ENCODE assay signal across 8 mouse cellular contexts in genomic region chr5:73970024-73970628, GRCm38 (mm10).
DNase-seq lines count a peak whose midpoint lies in the region; ATAC-seq and TF ChIP-seq lines count a peak whose summit lies in the region.

No protein-coding gene starts in this region.

- no peaks in the 10 kb centered on the region for H3K36me3 ChIP-seq in heart, embryonic 10.5 days
- H3K36me3 ChIP-seq in intestine, embryonic 14.5 days (ENCODE audit: control insufficient read depth, insufficient read depth, low read length): no peaks in the 10 kb centered on the region
- no peaks in the 10 kb centered on the region for H3K36me3 ChIP-seq in limb, embryonic 13.5 days
- H3K36me3 ChIP-seq in hindbrain, embryonic 13.5 days: no peaks in the 10 kb centered on the region

- no peaks in the 10 kb centered on the region for H3K4me1 ChIP-seq in heart, embryonic 10.5 days
- peaks cover 12% of the 10 kb centered on the region for H3K4me1 ChIP-seq in intestine, embryonic 14.5 days (replicated peaks; ENCODE audit: control insufficient read depth, insufficient read depth, low read length)
- peaks cover 17% of the 10 kb centered on the region for H3K4me1 ChIP-seq in limb, embryonic 13.5 days
- no peaks in the 10 kb centered on the region for H3K4me1 ChIP-seq in hindbrain, embryonic 13.5 days (replicated peaks)

- no peak for TF ChIP-seq POLR2A in brain, embryonic 14.5 days (IDR thresholded peaks at IDR 0.05; ENCODE audit: borderline replicate concordance, extremely low read depth, insufficient read depth, insufficient read length, poor library complexity, severe bottlenecking)

- no peak for TF ChIP-seq CTCF in brain, embryonic 14.5 days (IDR thresholded peaks at IDR 0.05; ENCODE audit: borderline replicate concordance, extremely low read depth, insufficient read depth, insufficient read length)

- H3K27me3 ChIP-seq in heart, embryonic 10.5 days (ENCODE audit: insufficient read depth, poor library complexity, severe bottlenecking): no peaks in the 10 kb centered on the region
- H3K27me3 ChIP-seq in intestine, embryonic 14.5 days (replicated peaks; ENCODE audit: control insufficient read depth, insufficient read depth, low read length): no peaks in the 10 kb centered on the region
- no peaks in the 10 kb centered on the region for H3K27me3 ChIP-seq in limb, embryonic 13.5 days
- H3K27me3 ChIP-seq in hindbrain, embryonic 13.5 days: no peaks in the 10 kb centered on the region

- no peak overlapping the region for H3K9ac ChIP-seq in intestine, embryonic 14.5 days (ENCODE audit: low read length)
- no peak overlapping the region for H3K9ac ChIP-seq in limb, embryonic 13.5 days
- H3K9ac ChIP-seq in hindbrain, embryonic 13.5 days: no peak overlapping the region

- no peaks in the 10 kb centered on the region for H3K9me3 ChIP-seq in heart, embryonic 10.5 days
- no peaks in the 10 kb centered on the region for H3K9me3 ChIP-seq in intestine, embryonic 14.5 days (ENCODE audit: control insufficient read depth, low read length)
- no peaks in the 10 kb centered on the region for H3K9me3 ChIP-seq in limb, embryonic 13.5 days
- no peaks in the 10 kb centered on the region for H3K9me3 ChIP-seq in hindbrain, embryonic 13.5 days

- WGBS in heart, embryonic 10.5 days: 62% methylated on average over 7 of the region's 7 CpGs
- WGBS in intestine, embryonic 14.5 days: 39% methylated on average over 7 of the region's 7 CpGs
- 41% methylated on average over 7 of the region's 7 CpGs for WGBS in limb, embryonic 13.5 days
- WGBS in hindbrain, embryonic 13.5 days: 60% methylated on average over 7 of the region's 7 CpGs

- no peak overlapping the region for H3K27ac ChIP-seq in heart, embryonic 10.5 days
- peak overlapping the region; percentile 66 for H3K27ac ChIP-seq in intestine, embryonic 14.5 days (ENCODE audit: low read depth)
- H3K27ac ChIP-seq in limb, embryonic 13.5 days: no peak overlapping the region; the same call in 1 of the 2 replicates
- no peak overlapping the region for H3K27ac ChIP-seq in hindbrain, embryonic 13.5 days

- H3K4me2 ChIP-seq in intestine, embryonic 14.5 days (ENCODE audit: low read length): 0 out of 2 replicates have a peak overlapping the region, but pooled peaks have one; percentile 7
- H3K4me2 ChIP-seq in limb, embryonic 13.5 days (replicated peaks): 0 out of 2 replicates have a peak overlapping the region, but pooled peaks have one; percentile 4
- no peak overlapping the region for H3K4me2 ChIP-seq in hindbrain, embryonic 13.5 days

- DNase-seq in heart, adult 11 months: peak; percentile 91
- no peak for DNase-seq in heart, embryonic 10.5 days (ENCODE audit: low spot score)
- DNase-seq in brain, embryonic 14.5 days (ENCODE audit: low read depth): peak; percentile 51
- no peak for DNase-seq in intestine, embryonic 14.5 days (ENCODE audit: low spot score)
- no peak for DNase-seq in retina, embryonic 14.5 days (ENCODE audit: low spot score)

- H3K4me3 ChIP-seq in heart, embryonic 10.5 days: no peak overlapping the region
- H3K4me3 ChIP-seq in intestine, embryonic 14.5 days (ENCODE audit: low read depth, low read length): no peak overlapping the region
- H3K4me3 ChIP-seq in limb, embryonic 13.5 days: no peak overlapping the region
- no peak overlapping the region for H3K4me3 ChIP-seq in hindbrain, embryonic 13.5 days

- ATAC-seq in intestine, embryonic 14.5 days (replicated peaks; ENCODE audit: low FRiP score, low TSS enrichment, low read depth): no peak
- no peak for ATAC-seq in limb, embryonic 13.5 days (ENCODE audit: low FRiP score, low read depth)
- ATAC-seq in CD4-positive, CD25-positive, alpha-beta regulatory T cell, adult 4 months: no peak
- ATAC-seq in hindbrain, embryonic 13.5 days (ENCODE audit: low FRiP score): no peak

Comparison
In these comparisons a context has a peak if more than half of its experiments do, and no peak if none do; other contexts are left out.
1. DNase-seq: peak in heart, adult 11 months (single experiment) and brain, embryonic 14.5 days (single experiment); none in heart, embryonic 10.5 days (single experiment), intestine, embryonic 14.5 days (single experiment) and retina, embryonic 14.5 days (single experiment).